In the genomic region with DNA sequence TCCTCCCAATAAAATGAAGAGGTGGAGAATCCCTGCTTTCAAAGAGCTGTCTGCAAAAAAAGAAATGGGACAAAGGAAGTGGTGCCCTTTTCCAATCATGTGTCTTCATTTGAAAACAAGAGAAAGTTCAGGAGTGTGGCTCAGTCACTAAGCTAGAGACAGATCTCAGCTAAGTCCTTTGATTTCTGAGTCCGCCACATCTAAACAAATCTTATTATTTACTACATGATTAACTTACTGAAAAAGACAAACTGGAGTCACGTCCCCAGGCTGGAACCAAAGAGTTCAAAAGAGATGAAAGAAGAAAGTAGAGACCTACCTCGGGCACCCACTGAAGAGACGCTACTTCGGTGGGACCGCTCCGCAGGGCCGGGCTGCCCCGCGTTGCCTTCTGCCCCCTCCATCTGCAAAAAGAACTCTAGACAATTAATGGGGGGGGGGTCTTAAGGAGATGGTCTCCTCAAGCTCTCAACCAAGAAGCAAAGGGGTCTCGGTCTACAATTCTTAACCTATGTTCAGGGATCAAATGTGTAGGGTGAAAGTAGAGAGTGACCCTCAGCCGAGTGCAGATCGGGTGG, we compare ENCODE assay signal across 8 mouse cellular contexts. TPM values are rescaled to one million over a fixed set of nuclear protein-coding genes. Genes with fewer than 3 reads are reported as not detected.
DNase-seq lines count a peak whose midpoint lies in the region; ATAC-seq and TF ChIP-seq lines count a peak whose summit lies in the region.

No protein-coding gene starts in this region.

- H3K9ac ChIP-seq in liver, embryonic 11.5 days (ENCODE audit: low read depth, low read length) = peak overlapping the region; percentile 88

- H3K4me2 ChIP-seq in liver, embryonic 11.5 days = peak overlapping the region; percentile 78

- TF ChIP-seq POLR2A in testis, adult 2 months (IDR thresholded peaks at IDR 0.05; ENCODE audit: control insufficient read depth, low read depth, low read length) = no peak

- H3K4me1 ChIP-seq in testis, adult 2 months (ENCODE audit: control insufficient read depth, insufficient read depth, low read length) = peaks cover 16% of the 10 kb centered on the region
- peaks cover 47% of the 10 kb centered on the region for H3K4me1 ChIP-seq in liver, embryonic 11.5 days (replicated peaks; ENCODE audit: control insufficient read depth, insufficient read depth, low read length)

- peak overlapping the region; percentile 95 for H3K4me3 ChIP-seq in testis, adult 2 months (ENCODE audit: control insufficient read depth, low read depth, low read length)
- H3K4me3 ChIP-seq in liver, embryonic 11.5 days (ENCODE audit: low read depth, low read length) = peak overlapping the region; percentile 84

- peak; percentile 30 for DNase-seq in CD4-positive, CD25-positive, alpha-beta regulatory T cell, adult 2 months (ENCODE audit: low read depth, low spot score)
- no peak for DNase-seq in testis, postnatal 14 days (ENCODE audit: low spot score)
- no peak for DNase-seq in liver, embryonic 11.5 days (ENCODE audit: low spot score)
- DNase-seq in retina, postnatal 1 day = no peak
- no peak for DNase-seq in adrenal gland, postnatal 25 days
- no peak for DNase-seq in gastrocnemius, postnatal 36 days

- ATAC-seq in CD4-positive, CD25-positive, alpha-beta regulatory T cell, adult 4 months = no peak
- ATAC-seq in liver, embryonic 11.5 days (replicated peaks; ENCODE audit: low FRiP score) = no peak

- H3K36me3 ChIP-seq in testis, adult 2 months (ENCODE audit: control insufficient read depth, insufficient read depth, low read length) = no peaks in the 10 kb centered on the region
- H3K36me3 ChIP-seq in liver, embryonic 11.5 days (ENCODE audit: control insufficient read depth, insufficient read depth, low read length) = peaks cover 6% of the 10 kb centered on the region; the same call in 1 of the 2 replicates

- 10% methylated on average over 13 of the region's 13 CpGs for WGBS in liver, embryonic 11.5 days

- no peaks in the 10 kb centered on the region for H3K9me3 ChIP-seq in liver, embryonic 11.5 days (ENCODE audit: control insufficient read depth, low read length)

- intact Hi-C loops in gastrocnemius, postnatal 36 days (cut with DNase I) = no loop called here

- H3K27ac ChIP-seq in testis, adult 2 months (ENCODE audit: control insufficient read depth, insufficient read depth, low read depth, low read length) = peak overlapping the region; percentile 78
- peak overlapping the region; percentile 69 for H3K27ac ChIP-seq in liver, embryonic 11.5 days (ENCODE audit: low read depth, low read length)

- no peak for TF ChIP-seq CTCF in testis, adult 2 months (IDR thresholded peaks at IDR 0.05; ENCODE audit: control insufficient read depth, insufficient read depth, insufficient replicate concordance, low read depth, low read length)

- H3K27me3 ChIP-seq in testis, adult 2 months (ENCODE audit: control insufficient read depth, insufficient read depth, low read length) = no peaks in the 10 kb centered on the region
- H3K27me3 ChIP-seq in liver, embryonic 11.5 days (replicated peaks; ENCODE audit: control insufficient read depth, insufficient read depth, low read length) = no peaks in the 10 kb centered on the region

RNA-seq across cellular contexts. Expression of a gene that starts 0.6 kb away (rescaled TPM):
- polyA plus RNA-seq in CD4-positive, CD25-positive, alpha-beta regulatory T cell, adult 4 months (2017; shearing (Covaris generic)) = 10 to 100 TPM; 62.6 to 85.3 TPM
- polyA plus RNA-seq in testis, adult 2 months (2012; rRNA removed) = 25.3 and 28.1 TPM in 2 replicates
- polyA plus RNA-seq in liver, embryonic 11.5 days (2014; fragmentation: Nextera tagmentation; extraction: Ambion mirVana) = 26.8 and 27.9 TPM in 2 replicates
- 40.4 and 63.3 TPM in 2 replicates for total RNA-seq in adrenal gland, postnatal 25 days (2021)
- total RNA-seq in gastrocnemius, postnatal 36 days (2021) = 1 to 10 TPM; 4.5 to 5.0 TPM

RNA-seq across cellular contexts. Expression of a gene that starts 3.1 kb away (rescaled TPM):
- 10 to 100 TPM; 51.6 to 73.7 TPM for polyA plus RNA-seq in CD4-positive, CD25-positive, alpha-beta regulatory T cell, adult 4 months (2017; shearing (Covaris generic))
- polyA plus RNA-seq in testis, adult 2 months (2012; rRNA removed) = 20.1 and 26.1 TPM in 2 replicates
- 7.5 and 8.2 TPM in 2 replicates for polyA plus RNA-seq in liver, embryonic 11.5 days (2014; fragmentation: Nextera tagmentation; extraction: Ambion mirVana)
- total RNA-seq in adrenal gland, postnatal 25 days (2021) = 39.1 and 39.7 TPM in 2 replicates
- 1 to 10 TPM in 1 of 2 experiments, under 1 TPM in 1; 0.99 to 1.0 TPM for total RNA-seq in gastrocnemius, postnatal 36 days (2021)

RNA-seq across cellular contexts. Expression of a gene that starts 19.5 kb away (rescaled TPM):
- polyA plus RNA-seq in CD4-positive, CD25-positive, alpha-beta regulatory T cell, adult 4 months (2017; shearing (Covaris generic)) = under 1 TPM; 0.51 to 0.84 TPM
- polyA plus RNA-seq in testis, adult 2 months (2012; rRNA removed) = 0.84 and 0.94 TPM in 2 replicates
- polyA plus RNA-seq in liver, embryonic 11.5 days (2014; fragmentation: Nextera tagmentation; extraction: Ambion mirVana) = 3.9 and 4.2 TPM in 2 replicates
- 1.3 and 2.0 TPM in 2 replicates for total RNA-seq in adrenal gland, postnatal 25 days (2021)
- total RNA-seq in gastrocnemius, postnatal 36 days (2021) = under 1 TPM in 1 of 2 experiments, not detected in 1; 0.20 TPM

RNA-seq across cellular contexts. Expression of a gene that starts 38.3 kb away (rescaled TPM):
- 100 to 1,000 TPM; 214 to 296 TPM for polyA plus RNA-seq in CD4-positive, CD25-positive, alpha-beta regulatory T cell, adult 4 months (2017; shearing (Covaris generic))
- polyA plus RNA-seq in testis, adult 2 months (2012; rRNA removed) = 63.6 and 69.2 TPM in 2 replicates
- polyA plus RNA-seq in liver, embryonic 11.5 days (2014; fragmentation: Nextera tagmentation; extraction: Ambion mirVana) = 119 and 127 TPM in 2 replicates
- total RNA-seq in adrenal gland, postnatal 25 days (2021) = 88.9 and 103 TPM in 2 replicates
- 10 to 100 TPM; 75.1 to 81.4 TPM for total RNA-seq in gastrocnemius, postnatal 36 days (2021)

RNA-seq across cellular contexts. Expression of a gene that starts 50.1 kb away (rescaled TPM):
- under 1 TPM in 1 of 2 experiments, not detected in 1; 0.34 TPM for polyA plus RNA-seq in CD4-positive, CD25-positive, alpha-beta regulatory T cell, adult 4 months (2017; shearing (Covaris generic))
- 0.89 and 0.90 TPM in 2 replicates for polyA plus RNA-seq in testis, adult 2 months (2012; rRNA removed)
- 5.1 TPM in 2 replicates for polyA plus RNA-seq in liver, embryonic 11.5 days (2014; fragmentation: Nextera tagmentation; extraction: Ambion mirVana)
- 6.2 and 8.5 TPM in 2 replicates for total RNA-seq in adrenal gland, postnatal 25 days (2021)
- 10 to 100 TPM; 10.1 to 12.4 TPM for total RNA-seq in gastrocnemius, postnatal 36 days (2021)
